Mouse (Mus musculus): Measurements from ENCODE around the gene Heatr9.

DNA sequence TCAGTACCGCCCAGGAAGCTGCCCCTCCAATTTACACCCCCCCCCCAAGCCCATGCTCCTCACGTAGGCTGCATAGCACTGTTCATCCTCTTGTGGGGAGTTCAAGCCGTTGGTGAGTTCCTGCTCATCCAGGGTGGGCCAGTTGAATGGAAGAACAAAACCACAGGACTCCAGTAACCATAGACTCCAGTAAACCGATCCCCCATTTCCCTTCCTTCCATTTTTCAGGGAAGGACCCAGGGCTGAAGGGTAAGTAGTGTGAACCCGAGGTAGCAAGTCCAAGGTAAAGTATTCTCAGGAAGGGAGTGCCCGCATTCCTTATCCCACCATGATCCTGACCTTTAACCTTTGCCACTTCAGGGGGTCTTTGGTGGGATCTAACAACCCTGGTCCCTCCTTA, 3.6 kb downstream of the Heatr9 start:
- no peak for TF ChIP-seq EP300 (IDR thresholded peaks at IDR 0.05; ENCODE audit: low read depth)
- no peak for TF ChIP-seq CTCF (IDR thresholded peaks at IDR 0.05; ENCODE audit: low read depth)

All from heart, postnatal 0 days (tissue).